Mouse (Mus musculus) CH12.LX (cell line): ENCODE results near the gene Acta1. TPM values are rescaled to one million over a fixed set of nuclear protein-coding genes. Genes with fewer than 3 reads are reported as not detected.

Experiments used
- DNase-seq: peaks from one replicate; pipeline ENCODE4 v3.0.0-alpha.2; 2013; ENCODE audit errors: extremely low read depth
- H3K27ac ChIP-seq: 2 replicates; pipeline ENCODE4 v1.5.1; 2012; ENCODE audit warnings: low read depth, mild to moderate bottlenecking, control low read depth, moderate library complexity; ENCODE audit not compliant: insufficient read depth
- H3K27me3 ChIP-seq: replicated peaks from 2 replicates; pipeline ENCODE3; 2012; ENCODE audit warnings: inconsistent platforms
- H3K36me3 ChIP-seq, 2 experiments: replicated peaks in 1 of 2; 2 replicates each; pipeline versions ENCODE3 to v1.6.1; 2012; ENCODE audit warnings: inconsistent platforms in 1 of 2, low read length in 1 of 2, mild to moderate bottlenecking in 1 of 2, mixed read lengths in 1 of 2, moderate library complexity in 1 of 2; ENCODE audit not compliant: control insufficient read depth in 1 of 2, insufficient read depth in 1 of 2
- H3K4me1 ChIP-seq, 2 experiments: 2 replicates each; pipeline ENCODE4 v1.6.1; 2012; ENCODE audit warnings: inconsistent platforms in 1 of 2, moderate library complexity in 1 of 2; ENCODE audit not compliant: insufficient read depth in 2 of 2, control insufficient read depth in 1 of 2
- H3K4me2 ChIP-seq: 2 replicates; pipeline ENCODE4 v1.6.1; 2012; ENCODE audit warnings: low read depth, mild to moderate bottlenecking, control low read depth; ENCODE audit not compliant: poor library complexity, insufficient read depth, severe bottlenecking
- H3K4me3 ChIP-seq, 3 experiments: fragments of 150-350 bp in 1 of 3; sonication (generic) in 1 of 3; replicated peaks in 1 of 3; 2 replicates each; pipeline versions ENCODE3 to v1.5.1; 2011 to 2012; ENCODE audit warnings: low read depth in 2 of 3, low read length in 2 of 3, mild to moderate bottlenecking in 2 of 3, moderate library complexity in 2 of 3, control low read depth in 1 of 3, improper control_type of control experiment in 1 of 3, inconsistent platforms in 1 of 3, mixed read lengths in 1 of 3; ENCODE audit not compliant: poor library complexity in 1 of 3
- H3K79me2 ChIP-seq: replicated peaks from 2 replicates; pipeline ENCODE4 v1.6.1; 2012; ENCODE audit warnings: mild to moderate bottlenecking, moderate library complexity; ENCODE audit not compliant: control insufficient read depth, poor library complexity, insufficient read depth, severe bottlenecking; ENCODE audit errors: extremely low read depth
- H3K9ac ChIP-seq: 2 replicates; pipeline ENCODE4 v1.6.1; 2012; ENCODE audit warnings: low read depth, mild to moderate bottlenecking, control low read depth, moderate library complexity; ENCODE audit not compliant: insufficient read depth
- H3K9me3 ChIP-seq: replicated peaks from 2 replicates; pipeline ENCODE3; 2012; ENCODE audit warnings: low read length, inconsistent platforms, mixed read lengths
- BHLHE40 ChIP-seq: IDR thresholded peaks from 2 replicates; pipeline ENCODE4 v1.6.1; 2011; ENCODE audit warnings: mild to moderate bottlenecking, low read depth, low read length, improper control_type of control experiment
- CHD1 ChIP-seq: IDR thresholded peaks from 2 replicates; pipeline ENCODE4 v1.6.1; 2012; ENCODE audit warnings: low read depth, low read length, improper control_type of control experiment, inconsistent platforms
- CHD2 ChIP-seq: IDR thresholded peaks from 2 replicates; pipeline ENCODE4 v1.6.1; 2011; ENCODE audit warnings: low read length, improper control_type of control experiment
- ETS1 ChIP-seq: conservative IDR thresholded peaks from 2 replicates; pipeline ENCODE4 v1.6.1; 2012; ENCODE audit warnings: low read depth, mild to moderate bottlenecking, inconsistent platforms, low read length, improper control_type of control experiment, moderate library complexity
- HCFC1 ChIP-seq: IDR thresholded peaks from 2 replicates; pipeline ENCODE4 v1.6.1; 2012; ENCODE audit warnings: low read depth, mild to moderate bottlenecking, inconsistent platforms, low read length, improper control_type of control experiment
- IRF4 ChIP-seq: IDR thresholded peaks from 2 replicates; pipeline ENCODE4 v1.6.1; 2014; ENCODE audit warnings: low read depth, mild to moderate bottlenecking, inconsistent platforms, low read length, improper control_type of control experiment
- KAT2A ChIP-seq: IDR thresholded peaks from 2 replicates; pipeline ENCODE4 v1.6.1; 2012; ENCODE audit warnings: low read length, improper control_type of control experiment, inconsistent platforms; ENCODE audit not compliant: insufficient replicate concordance
- MAFK ChIP-seq: IDR thresholded peaks from 2 replicates; pipeline ENCODE4 v1.6.1; 2011; ENCODE audit warnings: low read length, improper control_type of control experiment; ENCODE audit not compliant: insufficient replicate concordance
- MAZ ChIP-seq: IDR thresholded peaks from 2 replicates; pipeline ENCODE4 v1.6.1; 2012; ENCODE audit warnings: low read depth, mild to moderate bottlenecking, inconsistent platforms, low read length, improper control_type of control experiment, moderate library complexity
- MEF2A ChIP-seq: IDR thresholded peaks from 2 replicates; pipeline ENCODE4 v1.6.1; 2014; ENCODE audit warnings: low read depth, mild to moderate bottlenecking, inconsistent platforms, low read length, improper control_type of control experiment, borderline replicate concordance
- MXI1 ChIP-seq: IDR thresholded peaks from 2 replicates; pipeline ENCODE4 v1.6.1; 2011; ENCODE audit warnings: mild to moderate bottlenecking, low read depth, low read length, improper control_type of control experiment
- MYC ChIP-seq: IDR thresholded peaks from 2 replicates; pipeline ENCODE4 v1.6.1; 2011; ENCODE audit warnings: low read depth, mild to moderate bottlenecking, improper control_type of control experiment, low read length
- NELFE ChIP-seq: IDR thresholded peaks from 2 replicates; pipeline ENCODE4 v1.6.1; 2011; ENCODE audit warnings: low read depth, low read length, improper control_type of control experiment
- NRF1 ChIP-seq: IDR thresholded peaks from 2 replicates; pipeline ENCODE4 v1.6.1; 2014; ENCODE audit warnings: low read depth, mild to moderate bottlenecking, inconsistent platforms, low read length, improper control_type of control experiment, moderate library complexity
- POLR2A ChIP-seq: IDR thresholded peaks from 2 replicates; pipeline ENCODE4 v1.6.1; 2011; ENCODE audit warnings: low read depth, mild to moderate bottlenecking, improper control_type of control experiment, low read length
- SMC3 ChIP-seq: IDR thresholded peaks from 2 replicates; pipeline ENCODE4 v1.6.1; 2011; ENCODE audit warnings: low read depth, low read length, improper control_type of control experiment
- USF1 ChIP-seq: IDR thresholded peaks from 2 replicates; pipeline ENCODE4 v1.6.1; 2014; ENCODE audit warnings: low read depth, mild to moderate bottlenecking, inconsistent platforms, low read length, improper control_type of control experiment
- ZC3H11A ChIP-seq: IDR thresholded peaks from 2 replicates; pipeline ENCODE4 v1.6.1; 2012; ENCODE audit warnings: low read depth, mild to moderate bottlenecking, inconsistent platforms, low read length, improper control_type of control experiment
- ZKSCAN1 ChIP-seq: IDR thresholded peaks from 2 replicates; pipeline ENCODE4 v1.6.1; 2012; ENCODE audit warnings: low read depth, inconsistent platforms, low read length, improper control_type of control experiment, borderline replicate concordance
- dilution Hi-C: fragments of 300-500 bp; cut with MboI; formaldehyde crosslinking; loops from 2 replicates; pipeline ENCODE4 v1.14.3; 2020; ENCODE audit warnings: low sequenced_read_pairs; ENCODE audit not compliant: extremely low pct_unique_long_range_greater_than_20kb, extremely low pct_ligation_motif_present
- in situ Hi-C: fragments of 300-500 bp; cut with MboI; formaldehyde crosslinking; loops from 3 replicates; pipeline ENCODE4 v1.14.3; 2019; ENCODE audit warnings: low sequenced_read_pairs, low pct_ligation_motif_present, low pct_unique_long_range_greater_than_20kb, mixed read lengths
- polyA plus RNA-seq: library from polyadenylated mRNA; unstranded; fragments of >175 nt; gene quantifications from 2 replicates; pipeline ENCODE4 v1.2.1, GENCODE M21; 2012; ENCODE audit warnings: low read depth; ENCODE audit not compliant: insufficient read length
- total RNA-seq, 2 experiments: library from RNA; depleted of rRNA; stranded (reverse); fragments of 300-350 nt in 1 of 2; fragments of >200 nt in 1 of 2; gene quantifications; 2 replicates each; pipeline ENCODE4 v1.2.3; 2012 to 2014

Acta1 gene
- total and polyA plus RNA-seq, 3 experiments: 0.27 TPM; not detected in 2

DNA sequence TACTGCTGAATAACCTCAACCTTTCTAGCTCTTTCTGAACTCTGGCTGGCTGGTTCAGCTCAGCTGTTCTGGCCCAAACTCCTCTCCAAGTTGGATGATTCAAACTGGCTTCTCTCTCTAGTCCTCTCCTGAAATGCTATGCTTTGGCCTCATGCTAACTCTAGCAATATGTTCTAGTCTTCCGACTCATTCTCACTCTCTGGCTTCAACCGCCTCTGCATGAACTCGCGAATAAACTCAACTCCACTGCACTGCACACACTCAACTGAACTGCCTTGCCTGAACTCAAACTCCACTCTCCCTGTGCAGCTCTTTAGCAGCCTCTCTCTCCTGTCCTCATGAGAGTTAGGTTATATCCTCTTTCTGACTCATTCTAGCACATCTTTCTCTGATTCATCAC is 7.4 kb downstream of the Acta1 start:
- dilution Hi-C loops: no loop called here

DNA sequence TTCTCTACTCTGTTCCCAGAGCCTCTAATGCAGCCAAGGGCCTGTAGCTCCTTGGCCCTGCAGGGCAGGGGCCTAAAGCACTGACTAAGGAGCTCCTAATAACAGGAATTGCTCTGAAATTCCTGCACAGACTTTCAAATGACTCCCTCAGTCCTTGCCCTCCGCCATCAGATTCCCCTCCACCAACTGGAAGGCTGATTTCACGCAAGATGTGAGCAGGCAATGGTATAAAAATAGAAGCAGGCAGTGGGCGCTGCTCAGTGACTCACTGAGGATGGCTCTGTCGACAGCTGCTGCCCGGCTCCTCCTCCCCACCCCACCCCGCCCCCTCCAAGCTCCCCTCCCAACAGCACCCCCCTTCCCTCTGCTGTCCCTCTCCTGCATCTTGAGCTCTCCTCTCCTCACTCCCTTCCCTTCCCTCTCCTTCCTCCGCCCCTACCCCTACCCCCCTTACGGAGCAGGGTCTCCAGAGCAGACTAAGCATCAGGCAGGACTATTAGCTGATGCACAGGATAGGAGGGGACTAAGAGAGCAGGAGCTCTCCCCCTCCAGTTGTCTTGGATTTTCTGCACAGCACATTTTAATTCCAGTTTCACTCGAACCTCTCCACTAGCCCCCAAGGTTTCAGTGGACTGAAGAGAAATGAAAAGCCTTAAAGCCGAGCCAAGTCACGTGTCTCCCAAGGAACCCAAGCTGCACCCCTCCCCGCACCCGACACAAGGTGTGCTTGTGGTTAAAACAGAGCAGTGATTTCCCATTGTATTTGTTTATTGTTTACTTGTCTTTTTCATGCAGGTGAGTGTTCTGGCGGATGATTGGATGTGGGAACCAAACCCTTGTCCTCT is 9.6 kb downstream of the Acta1 start:
- TF ChIP-seq USF1: no peak
- no peak for TF ChIP-seq ZKSCAN1
- H3K9me3 ChIP-seq: peaks cover 5% of the 10 kb centered on the region
- H3K27ac ChIP-seq: no peak overlapping the region
- no peaks in the 10 kb centered on the region for H3K36me3 ChIP-seq
- H3K79me2 ChIP-seq: no peaks in the 10 kb centered on the region
- dilution Hi-C loops: no loop called here
- no peak overlapping the region for H3K4me2 ChIP-seq
- DNase-seq: no peak
- no peak overlapping the region for H3K4me3 ChIP-seq
- peaks cover 3 to 18% of the 10 kb centered on the region in 2 experiments; a peak in 3 of 4 replicates for H3K4me1 ChIP-seq
- H3K9ac ChIP-seq: no peak overlapping the region
- in situ Hi-C loops: no loop called here
- peaks cover 69% of the 10 kb centered on the region for H3K27me3 ChIP-seq

More for the DNA sequence above, 7.4 kb downstream of the Acta1 start:
- Histone ChIP-seq H3K9ac (no peak overlapping the region), H3K36me3 (no peaks in the 10 kb centered on the region), H3K4me3 (no peak overlapping the region), H3K27me3 (peaks cover 76% of the 10 kb centered on the region), H3K4me1 (peaks cover 0 to 8% of the 10 kb centered on the region in 2 experiments; a peak in 2 of 4 replicates), H3K4me2 (no peak overlapping the region), H3K27ac (no peak overlapping the region), H3K9me3 (peaks cover 5% of the 10 kb centered on the region), H3K79me2 (no peaks in the 10 kb centered on the region)
- in situ Hi-C loops: no loop called here
- no peak for DNase-seq
- TF ChIP-seq USF1: no peak
- no peak for TF ChIP-seq BHLHE40
- no peak for TF ChIP-seq MAFK
- no peak for TF ChIP-seq ZC3H11A
- TF ChIP-seq SMC3: no peak
- no peak for TF ChIP-seq MYC
- TF ChIP-seq NELFE: no peak
- no peak for TF ChIP-seq MXI1
- no peak for TF ChIP-seq MAZ
- TF ChIP-seq KAT2A: no peak
- no peak for TF ChIP-seq MEF2A
- no peak for TF ChIP-seq IRF4
- TF ChIP-seq NRF1: no peak
- TF ChIP-seq CHD2: no peak
- TF ChIP-seq POLR2A: no peak
- no peak for TF ChIP-seq ZKSCAN1
- TF ChIP-seq ETS1: no peak
- TF ChIP-seq CHD1: no peak
- TF ChIP-seq HCFC1: no peak
